Mouse (Mus musculus) erythroblast, adult 5-6 weeks (primary cell): ENCODE measurements at regions not wholly inside any gene's neighbourhood (a gene's known extent, or its start where the extent isn't known, plus 50 kb on each side); places are given as distances from the start of the nearest gene placed in this dataset.

ENCODE experiments used
- ATAC-seq: replicated peaks from 2 replicates; pipeline ENCODE4 v1.8.0; 2016; ENCODE audit warnings: moderate number of reproducible peaks, mild to moderate bottlenecking, moderate TSS enrichment, inconsistent platforms; ENCODE audit not compliant: poor library complexity, low FRiP score, severe bottlenecking

GRCm38 (mm10) chr10:97018641-97019040 lies 401.8 kb downstream of the Btg1 start:
- no peak for ATAC-seq

GRCm38 (mm10) chr10:97028776-97029175 lies 412.0 kb downstream of the Btg1 start:
- no peak for ATAC-seq

GRCm38 (mm10) chr10:97030996-97031395 lies 414.2 kb downstream of the Btg1 start:
- no peak for ATAC-seq

GRCm38 (mm10) chr10:97035371-97035786 lies 418.6 kb downstream of the Btg1 start:
- ATAC-seq = no peak

- no peak for ATAC-seq
These were observed 421.2 kb downstream of the Btg1 start for GRCm38 (mm10) chr10:97038025-97038424.

GRCm38 (mm10) chr10:97047566-97047965 lies 430.8 kb downstream of the Btg1 start:
- ATAC-seq = no peak

- ATAC-seq = no peak
These were observed 431.2 kb downstream of the Btg1 start for GRCm38 (mm10) chr10:97047996-97048395.

GRCm38 (mm10) chr10:97054472-97054871 lies 424.9 kb upstream of the Dcn start:
- ATAC-seq = no peak

- ATAC-seq = no peak
These were observed 417.4 kb upstream of the Dcn start for GRCm38 (mm10) chr10:97061961-97062360.

- ATAC-seq = no peak
These were observed 414.9 kb upstream of the Dcn start for GRCm38 (mm10) chr10:97064546-97064945.

- no peak for ATAC-seq
These were observed 401.4 kb upstream of the Dcn start for GRCm38 (mm10) chr10:97078022-97078473.

GRCm38 (mm10) chr10:97079575-97079974 lies 399.8 kb upstream of the Dcn start:
- no peak for ATAC-seq

- no peak for ATAC-seq
These were observed 392.1 kb upstream of the Dcn start for GRCm38 (mm10) chr10:97087286-97087685.

GRCm38 (mm10) chr10:97090254-97090653 lies 389.2 kb upstream of the Dcn start:
- ATAC-seq = no peak

GRCm38 (mm10) chr10:97093886-97094285 lies 385.5 kb upstream of the Dcn start:
- ATAC-seq = no peak

- no peak for ATAC-seq
These were observed 364.9 kb upstream of the Dcn start for GRCm38 (mm10) chr10:97114501-97114900.

GRCm38 (mm10) chr10:97122693-97123092 lies 356.7 kb upstream of the Dcn start:
- no peak for ATAC-seq

GRCm38 (mm10) chr10:97141561-97141960 lies 337.8 kb upstream of the Dcn start:
- ATAC-seq = no peak

GRCm38 (mm10) chr10:97158561-97159395 lies 320.6 kb upstream of the Dcn start:
- no peak for ATAC-seq

- ATAC-seq = no peak
These were observed 320.0 kb upstream of the Dcn start for GRCm38 (mm10) chr10:97159396-97159760.

- ATAC-seq = no peak
These were observed 319.4 kb upstream of the Dcn start for GRCm38 (mm10) chr10:97159831-97160575.
